Mouse (Mus musculus): Measurements from ENCODE around the gene Dmrt2. TPM values are rescaled to one million over a fixed set of nuclear protein-coding genes. Genes with fewer than 3 reads are reported as not detected.
A peak's percentile ranks its signal among the peaks of the same experiment; 100 is the strongest.

The Dmrt2 gene
- total RNA-seq, 2 experiments from 2014 or later, result 4.5 to 8.8 TPM

DNA sequence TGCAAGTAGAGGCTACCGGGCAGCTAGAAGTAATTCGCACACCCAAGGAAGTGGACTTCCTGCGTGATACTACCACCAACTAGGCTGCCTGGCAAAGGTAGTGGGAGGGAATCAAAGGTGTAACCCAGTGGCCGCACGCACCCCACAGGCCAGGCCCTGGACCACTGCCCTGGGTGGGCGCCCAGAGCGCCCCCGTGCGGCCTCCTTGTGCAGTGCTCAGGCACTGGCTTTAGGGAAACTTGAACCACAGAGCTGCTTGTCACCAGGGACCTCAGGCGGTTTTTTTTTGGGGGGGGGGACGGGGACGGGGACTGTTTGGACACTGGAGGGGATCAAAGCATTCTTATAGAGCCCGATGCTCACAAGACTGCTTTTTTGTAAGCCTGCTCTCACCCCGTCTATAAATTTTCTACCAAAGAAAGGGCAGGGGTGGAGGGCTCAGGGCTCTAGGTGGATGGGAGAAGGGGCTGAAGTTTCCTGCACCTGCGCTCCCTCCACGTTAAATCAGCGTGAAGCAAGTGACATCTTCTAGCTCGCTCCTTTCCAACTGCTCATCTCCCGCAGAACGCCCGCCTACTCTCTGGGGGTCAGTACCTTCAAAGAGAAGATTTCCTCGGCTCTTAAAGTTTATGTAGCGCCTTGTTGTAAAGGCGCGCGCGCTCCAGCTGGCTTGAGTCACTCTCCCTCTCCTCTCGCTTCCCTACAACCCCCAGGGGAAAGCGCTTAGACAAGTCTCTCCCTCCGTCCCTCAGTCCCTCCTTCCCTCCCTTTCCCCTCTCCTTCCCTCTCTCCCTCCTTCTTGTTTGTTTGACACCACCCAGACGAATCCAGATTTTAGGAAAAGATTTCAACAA, 6.5 kb upstream of the Dmrt2 start:
- DNase-seq, result peak; percentile 31
- Histone ChIP-seq H3K4me3 (no peak overlapping the region), H3K27ac (no peak overlapping the region)
- peak; percentile 36 for TF ChIP-seq CTCF (IDR thresholded peaks at IDR 0.05)
- intact Hi-C loops (cut with DNase I), result no loop called here

DNA sequence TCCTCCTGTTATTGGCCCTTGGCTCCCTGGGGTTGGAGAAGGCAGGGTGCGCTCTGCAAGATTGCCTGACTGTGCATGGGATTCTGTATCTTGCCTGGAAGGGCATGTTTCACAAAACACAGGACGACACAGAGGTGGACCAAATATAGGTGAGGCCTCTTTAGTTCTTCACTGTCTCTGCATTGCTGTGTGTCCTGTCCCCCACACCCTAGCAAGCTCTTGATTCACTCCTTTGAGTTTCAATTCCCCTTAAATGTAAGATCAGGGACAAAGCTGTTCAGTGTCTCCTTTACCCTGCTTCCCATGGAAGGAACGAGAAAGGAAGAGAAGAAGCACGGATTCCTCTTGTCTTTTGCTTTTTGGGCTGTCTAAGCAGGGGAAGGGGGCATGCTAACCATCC, 4.4 kb upstream of the Dmrt2 start:
- no peak for TF ChIP-seq CTCF (IDR thresholded peaks at IDR 0.05)
- Histone ChIP-seq H3K27ac (no peak overlapping the region), H3K4me3 (no peak overlapping the region)
- intact Hi-C loops (cut with DNase I), result no loop called here
- DNase-seq, result no peak

DNA sequence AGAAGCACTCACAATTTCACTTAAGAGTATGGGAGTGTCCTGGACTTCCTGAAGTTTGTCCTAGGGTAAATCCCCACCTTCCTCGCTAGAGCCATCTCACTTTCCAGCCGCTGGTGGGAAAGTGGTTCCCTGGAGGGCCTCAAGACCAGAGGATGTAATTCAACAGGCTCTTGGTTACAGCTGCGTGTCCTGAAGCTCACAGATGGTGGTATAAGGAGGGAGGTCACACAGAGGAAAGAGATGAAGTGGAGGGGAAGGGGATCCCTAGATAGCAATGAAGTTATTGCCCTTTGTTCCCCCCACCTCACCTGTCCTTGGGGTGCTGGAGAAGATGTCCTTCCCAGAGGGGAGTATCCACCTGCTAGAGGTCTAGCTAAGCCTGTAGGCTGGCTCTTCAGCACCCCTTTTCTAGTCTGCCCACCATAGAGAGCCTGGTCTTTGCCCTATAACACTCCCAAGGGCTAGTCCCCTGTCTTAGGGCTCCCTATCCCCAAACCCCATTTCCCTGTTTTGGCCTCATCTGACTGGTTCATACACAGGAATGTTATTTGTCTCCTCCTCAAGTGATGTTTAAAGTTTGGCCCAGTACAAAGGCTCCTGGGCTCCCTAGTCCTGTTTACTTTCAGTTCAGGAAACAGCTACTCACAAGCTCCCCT, 2.5 kb upstream of the Dmrt2 start:
- no peak for TF ChIP-seq CTCF (IDR thresholded peaks at IDR 0.05)
- H3K27ac ChIP-seq, result peak overlapping the region; percentile 51; the same call in 1 of the 2 replicates
- peak overlapping the region; percentile 84 for H3K4me3 ChIP-seq
- intact Hi-C loops (cut with DNase I), result loop anchor here (10.0 kb wide), 1 partner anchor 355 kb away; no protein-coding TSS in a partner anchor
- no peak for DNase-seq

DNA sequence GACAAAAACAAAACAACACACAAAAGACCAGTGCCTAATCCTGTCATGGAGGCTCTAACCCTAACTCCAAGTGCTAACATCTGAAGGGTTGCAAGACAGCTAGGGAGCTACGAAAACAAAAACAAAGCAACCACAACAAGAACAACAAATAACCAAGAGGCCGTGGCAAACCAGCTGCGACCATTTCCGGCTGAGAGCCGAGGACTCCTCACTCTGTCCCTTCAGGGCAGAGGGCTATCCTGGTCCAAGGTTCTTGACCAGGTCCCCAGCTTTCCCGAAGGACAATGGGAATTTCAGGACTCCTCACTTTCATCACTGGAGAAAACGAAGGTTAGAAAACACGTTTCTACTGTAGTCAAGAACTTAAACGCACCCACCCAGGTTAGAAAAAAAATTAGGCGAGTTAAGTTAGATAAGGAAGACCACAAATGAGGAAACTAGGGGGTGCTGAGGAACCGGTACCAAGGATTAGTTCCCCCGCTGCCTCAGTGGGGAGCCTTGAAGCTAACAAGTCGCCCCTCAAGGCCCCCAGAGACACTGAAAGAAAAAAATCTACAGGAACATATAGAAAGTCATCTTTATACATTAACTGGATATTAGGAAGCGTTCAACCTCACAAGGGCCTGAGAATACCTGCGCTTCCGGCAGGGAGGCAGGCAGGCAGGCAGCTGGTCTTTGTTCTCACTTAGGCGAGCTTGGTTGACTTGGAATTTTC, 1.5 kb upstream of the Dmrt2 start:
- intact Hi-C loops (cut with DNase I), result loop anchor here (10.0 kb wide), 1 partner anchor 354 kb away; no protein-coding TSS in a partner anchor
- Histone ChIP-seq H3K27ac (peak overlapping the region; percentile 92), H3K4me3 (peak overlapping the region; percentile 84)
- TF ChIP-seq CTCF (IDR thresholded peaks at IDR 0.05), result no peak
- no peak for DNase-seq

DNA sequence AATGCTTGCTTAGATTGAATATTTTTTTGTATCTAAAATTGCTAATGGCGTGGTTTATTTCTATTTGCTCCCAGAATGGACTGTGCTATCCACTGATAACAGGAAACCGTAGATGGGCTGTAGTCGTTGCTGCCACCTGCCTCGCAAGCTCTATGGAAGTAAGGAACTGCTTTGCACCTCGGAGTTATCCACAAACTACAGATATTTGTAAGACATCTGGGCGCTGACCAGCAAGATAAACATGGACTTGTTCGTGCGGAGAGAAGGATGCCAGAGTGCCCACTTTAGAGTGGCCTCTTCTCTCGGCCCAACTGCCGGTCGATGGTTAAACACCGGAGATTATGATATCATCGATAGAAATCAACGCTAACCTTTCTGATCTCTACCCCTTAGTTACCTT, 530 bp upstream of the Dmrt2 start:
- Histone ChIP-seq H3K4me3 (peak overlapping the region; percentile 84), H3K27ac (peak overlapping the region; percentile 92)
- TF ChIP-seq CTCF (IDR thresholded peaks at IDR 0.05), result no peak
- intact Hi-C loops (cut with DNase I), result loop anchor here (2.0 to 10.0 kb wide), 2 partner anchors 353 to 1077 kb away; no protein-coding TSS in a partner anchor
- no peak for DNase-seq

DNA sequence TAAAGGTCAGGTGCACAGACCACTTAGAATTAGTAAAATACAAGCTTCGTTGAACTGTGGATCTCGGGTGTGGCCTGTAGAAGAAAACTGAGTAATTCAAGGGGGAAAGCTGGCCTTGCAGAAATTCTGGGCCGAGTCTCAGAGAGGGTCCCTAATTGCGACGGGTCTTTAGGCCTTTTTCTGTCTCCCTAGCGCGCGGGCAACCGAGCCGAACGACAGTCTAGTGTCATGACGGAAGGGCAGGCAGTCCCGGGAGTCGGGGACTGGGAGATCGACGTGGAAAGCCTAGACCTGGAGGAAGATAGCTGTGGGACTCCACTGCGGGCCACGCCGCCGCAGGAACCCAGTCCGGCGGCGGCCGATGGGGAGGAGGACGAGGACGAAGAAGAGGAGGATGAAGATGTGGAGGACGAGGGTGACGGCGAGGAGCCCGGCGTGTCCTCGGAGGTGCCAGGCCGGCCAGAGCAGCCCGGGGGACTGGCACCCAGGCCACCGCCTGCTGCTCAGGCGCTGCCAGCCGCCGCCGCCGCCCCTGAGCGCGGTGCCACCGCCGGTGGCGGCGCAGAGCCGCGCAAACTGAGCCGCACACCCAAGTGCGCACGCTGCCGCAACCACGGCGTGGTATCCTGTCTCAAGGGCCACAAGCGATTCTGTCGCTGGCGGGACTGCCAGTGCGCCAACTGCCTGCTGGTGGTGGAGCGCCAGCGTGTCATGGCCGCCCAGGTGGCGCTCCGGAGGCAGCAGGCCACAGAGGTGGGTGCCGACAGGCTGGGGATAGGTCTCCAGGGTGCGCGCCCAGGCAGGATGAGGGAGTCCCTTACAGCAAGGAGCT, 1.2 kb downstream of the Dmrt2 start:
- peak; percentile 78 for DNase-seq

DNA sequence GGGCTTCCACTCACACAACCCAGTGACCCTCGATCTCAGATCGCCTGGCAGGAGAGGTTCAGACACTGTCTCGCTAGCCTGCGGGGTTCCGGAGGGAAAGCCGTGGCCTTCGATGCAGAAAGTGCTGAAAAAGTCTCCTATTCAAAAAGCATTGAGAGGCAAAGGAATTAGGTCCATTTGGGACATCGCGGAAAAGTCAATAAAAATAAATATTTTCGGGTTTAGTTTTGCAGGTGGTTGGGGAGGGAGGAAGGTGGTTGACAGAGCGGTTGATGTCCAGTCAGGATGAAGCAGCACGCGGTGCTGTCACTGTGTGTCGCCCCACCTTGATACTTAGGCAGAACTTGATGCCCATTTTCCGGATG, 1.8 kb downstream of the Dmrt2 start:
- Histone ChIP-seq H3K27ac (peak overlapping the region; percentile 92), H3K4me3 (peak overlapping the region; percentile 84)
- DNase-seq, result no peak
- intact Hi-C loops (cut with DNase I), result loop anchor here (10.0 kb wide), 1 partner anchor 351 kb away; no protein-coding TSS in a partner anchor
- no peak for TF ChIP-seq CTCF (IDR thresholded peaks at IDR 0.05)

More for the DNA sequence above, 1.2 kb downstream of the Dmrt2 start:
- H3K4me3 ChIP-seq, result peak overlapping the region; percentile 84
- peak; percentile 25; the same call in 1 of the 2 replicates for TF ChIP-seq CTCF (IDR thresholded peaks at IDR 0.05)
- H3K27ac ChIP-seq, result peak overlapping the region; percentile 92
- intact Hi-C loops (cut with DNase I), result loop anchor here (2.0 to 10.0 kb wide), 2 partner anchors 351 to 1075 kb away; no protein-coding TSS in a partner anchor

DNA sequence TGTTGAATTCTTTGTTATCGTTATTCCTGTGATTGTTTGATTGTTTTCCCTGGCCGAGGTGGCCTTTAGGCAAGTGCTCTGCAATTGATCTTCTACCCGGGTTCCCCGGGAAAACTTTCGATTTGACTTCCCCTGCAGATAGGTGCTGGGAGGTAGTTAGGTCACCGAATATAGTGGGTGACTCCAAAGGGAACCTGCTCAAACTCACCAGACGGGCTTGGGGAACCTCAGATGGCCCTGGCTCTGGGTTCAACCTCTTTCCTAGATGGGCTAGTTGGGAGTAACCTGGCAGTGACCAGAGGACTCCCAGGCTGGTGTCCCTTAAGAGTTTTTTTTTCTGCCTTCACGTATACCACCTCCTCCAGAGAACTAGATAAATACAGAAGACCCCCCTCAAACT, 2.5 kb downstream of the Dmrt2 start:
- Histone ChIP-seq H3K27ac (peak overlapping the region; percentile 92; the same call in 1 of the 2 replicates), H3K4me3 (peak overlapping the region; percentile 84)
- intact Hi-C loops (cut with DNase I), result loop anchor here (10.0 kb wide), 1 partner anchor 350 kb away; no protein-coding TSS in a partner anchor
- no peak for DNase-seq
- no peak for TF ChIP-seq CTCF (IDR thresholded peaks at IDR 0.05)

DNA sequence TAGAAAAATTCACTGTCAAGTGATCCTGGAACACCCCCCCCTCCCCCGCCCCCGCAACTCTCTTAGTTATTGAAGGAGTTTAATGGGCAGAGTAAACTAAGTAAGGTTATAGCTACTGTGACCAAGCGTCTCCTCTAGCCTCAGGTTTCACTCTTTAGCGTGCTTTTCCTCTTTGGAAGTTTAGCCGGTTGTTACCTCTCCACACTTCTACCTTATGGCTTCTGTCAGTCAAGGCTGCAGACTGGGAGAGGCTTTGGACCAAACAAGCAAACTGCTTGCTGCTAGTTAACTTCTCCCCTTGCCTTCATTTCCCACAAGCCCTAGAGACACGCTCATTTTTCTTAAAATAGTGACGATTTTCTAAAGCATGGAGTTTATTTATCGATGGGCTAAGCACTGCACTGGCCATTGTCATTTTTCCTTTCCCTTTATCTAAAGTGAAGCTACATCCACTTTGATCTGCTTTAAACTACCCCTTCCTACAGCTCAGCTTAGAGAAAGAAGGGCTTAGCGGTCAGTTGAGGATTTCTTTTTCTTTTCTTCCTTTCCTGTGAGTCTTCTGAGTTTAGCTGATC, 3.7 kb downstream of the Dmrt2 start:
- TF ChIP-seq CTCF (IDR thresholded peaks at IDR 0.05), result no peak
- Histone ChIP-seq H3K27ac (peak overlapping the region; percentile 28; the same call in 1 of the 2 replicates), H3K4me3 (peak overlapping the region; percentile 84)
- DNase-seq, result no peak
- intact Hi-C loops (cut with DNase I), result loop anchor here (10.0 kb wide), 1 partner anchor 349 kb away; no protein-coding TSS in a partner anchor

DNA sequence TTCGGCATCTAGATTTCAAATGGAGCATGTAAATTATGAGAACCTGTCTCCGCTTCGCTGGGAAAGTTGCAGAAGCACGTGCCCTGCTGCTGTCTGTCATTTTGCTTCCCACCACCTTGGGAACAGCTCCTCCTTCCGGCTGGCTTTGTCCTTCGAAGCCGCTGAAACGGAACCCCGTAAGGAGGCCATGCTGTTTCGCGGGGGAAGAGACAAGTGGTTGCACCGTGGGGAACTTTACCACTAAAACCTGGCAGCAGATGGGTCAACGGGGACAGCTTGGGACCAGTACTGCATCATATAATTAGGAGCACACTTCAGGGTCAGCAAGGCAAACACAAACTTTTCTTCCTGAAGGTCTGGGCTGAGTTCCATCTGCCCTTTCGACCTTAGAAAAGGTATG, 26.6 kb downstream of the Dmrt2 start:
- peak; percentile 19; the same call in 1 of the 2 replicates for TF ChIP-seq CTCF (IDR thresholded peaks at IDR 0.05)
- DNase-seq, result peak; percentile 35
- Histone ChIP-seq H3K27ac (no peak overlapping the region), H3K4me3 (no peak overlapping the region)
- intact Hi-C loops (cut with DNase I), result no loop called here

DNA sequence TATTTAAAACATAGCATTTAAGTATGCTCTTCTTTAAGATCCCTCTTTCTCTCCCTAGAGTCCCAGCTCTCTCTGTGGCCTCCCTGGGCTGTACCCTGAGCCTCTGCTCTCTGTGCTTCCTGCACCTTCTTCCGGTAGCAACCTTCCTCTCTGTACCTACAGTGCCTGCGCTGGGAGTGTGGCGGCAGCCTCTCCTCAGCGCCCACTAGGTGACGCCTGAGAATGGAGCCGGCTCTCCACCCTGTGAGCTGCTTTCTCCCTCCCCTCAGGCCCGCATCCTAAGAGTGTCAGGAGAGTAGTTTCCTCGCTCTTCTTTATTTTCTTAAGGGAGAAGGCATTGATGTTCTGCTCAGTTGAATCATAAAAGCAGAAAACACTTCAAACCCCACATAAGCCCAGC, 41.2 kb downstream of the Dmrt2 start:
- peak; percentile 22 for DNase-seq
- H3K27ac ChIP-seq, result no peak overlapping the region
- no peak overlapping the region for H3K4me3 ChIP-seq
- TF ChIP-seq CTCF (IDR thresholded peaks at IDR 0.05), result peak; percentile 34; the same call in 1 of the 2 replicates
- intact Hi-C loops (cut with DNase I), result no loop called here

Data from gastrocnemius, adult 2 months (tissue).